Mouse (Mus musculus): Measurements from ENCODE around the gene Spon1.

The Spon1 gene

DNA sequence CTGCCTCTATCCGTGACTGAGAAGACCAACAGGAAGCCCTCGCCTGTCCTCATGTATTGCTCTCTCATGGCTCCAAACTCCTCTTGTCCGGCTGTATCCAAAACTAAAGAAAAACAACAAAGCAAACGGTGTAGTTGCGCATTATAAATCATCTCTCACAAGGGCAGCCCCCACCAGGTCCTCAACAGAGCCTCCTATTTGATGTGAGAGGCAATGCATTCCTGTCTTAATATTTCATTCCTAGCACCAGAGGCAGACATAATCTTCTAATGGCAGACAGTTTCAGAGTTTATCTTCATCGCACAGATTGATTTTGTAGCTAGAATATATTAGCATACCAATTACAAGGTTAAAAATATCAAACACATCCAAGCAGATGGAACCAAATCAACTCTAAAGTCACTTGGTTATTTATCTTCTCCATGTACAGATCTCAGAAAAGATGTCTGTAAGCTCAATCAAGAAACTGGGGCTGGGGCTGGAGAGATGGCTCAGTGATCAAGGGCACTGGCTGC lies 293.2 kb downstream of the Spon1 start:
- no peak for DNase-seq (ENCODE audit: low spot score in 2 of 2)

DNA sequence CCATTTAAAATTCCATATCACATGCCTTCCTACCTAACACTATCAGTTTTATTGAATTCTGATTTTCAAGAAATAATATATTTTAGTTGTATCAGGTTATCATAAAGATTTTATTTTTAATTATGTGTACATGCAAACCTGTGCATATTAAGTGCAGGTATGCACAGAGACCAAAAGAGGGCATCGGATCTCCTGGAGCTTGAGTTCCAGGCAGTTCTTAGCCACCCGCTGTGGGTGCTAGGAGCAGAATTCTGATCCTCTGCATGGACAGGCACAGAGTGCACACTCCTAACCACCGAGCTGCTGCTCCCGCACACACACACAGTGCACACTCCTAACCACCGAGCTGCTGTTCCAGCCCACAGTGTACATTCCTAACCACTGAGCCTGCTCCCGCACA lies 294.6 kb downstream of the Spon1 start:
- DNase-seq (ENCODE audit: low spot score in 2 of 2), result no peak

DNA sequence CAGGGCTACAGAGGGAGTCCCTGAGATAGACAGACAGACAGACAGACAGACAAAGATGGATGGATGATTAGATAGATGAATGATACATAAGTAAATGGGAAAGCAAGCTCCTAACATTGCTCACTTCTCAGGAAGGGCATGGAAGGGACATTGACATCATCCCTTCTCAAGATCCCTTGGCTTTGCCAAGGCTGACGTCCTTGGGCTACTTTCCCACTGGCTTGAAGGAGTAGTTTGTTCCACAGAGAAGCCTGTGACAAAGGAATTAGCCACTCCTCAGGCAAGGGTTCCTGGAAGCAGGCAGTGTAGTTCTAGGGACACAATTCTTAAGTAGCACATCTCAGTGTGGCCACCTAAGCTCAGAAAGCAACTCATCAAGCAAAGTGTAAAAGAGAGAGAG lies 296.7 kb downstream of the Spon1 start:
- no peak for DNase-seq (ENCODE audit: low spot score in 2 of 2)

DNA sequence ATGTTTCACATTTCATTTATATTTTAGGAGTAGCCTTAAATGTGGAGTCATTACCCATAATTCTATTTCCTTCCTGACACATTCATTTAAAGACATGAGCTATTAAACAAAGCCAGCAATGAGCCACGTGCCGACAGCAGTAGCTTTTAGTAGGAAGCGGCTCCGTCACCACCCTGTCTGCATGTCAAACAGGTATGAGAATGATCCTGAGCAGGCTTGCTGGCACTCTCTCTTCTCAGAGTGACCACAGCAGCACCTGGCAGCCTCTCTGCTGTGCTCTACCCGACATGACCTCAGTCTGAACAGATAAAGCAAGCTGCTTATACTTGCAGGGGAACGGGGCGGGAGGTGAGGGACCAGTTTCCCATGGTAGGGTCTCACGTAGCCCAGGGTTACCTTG lies 297.7 kb downstream of the Spon1 start:
- no peak for DNase-seq (ENCODE audit: low spot score in 2 of 2)

DNA sequence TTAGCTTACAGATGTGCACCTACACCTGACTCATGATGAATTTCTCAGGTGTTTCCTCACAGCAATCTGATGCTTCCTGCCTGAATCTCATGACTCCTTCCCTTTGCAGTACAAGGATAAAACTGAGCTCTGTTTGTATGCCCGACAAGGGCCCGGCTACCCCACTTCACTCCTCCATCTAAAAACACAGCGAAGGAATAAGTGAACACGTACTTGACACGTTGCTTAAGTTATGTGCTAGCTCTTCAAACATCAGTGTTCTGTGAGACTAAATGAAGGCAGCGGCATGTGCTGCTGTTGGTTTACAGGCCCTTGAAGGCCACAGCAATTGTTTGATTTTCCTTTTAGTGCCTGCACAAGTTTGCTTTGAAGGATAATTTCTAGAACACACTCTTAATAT lies 298.2 kb downstream of the Spon1 start:
- DNase-seq (ENCODE audit: low spot score in 2 of 2), result no peak

DNA sequence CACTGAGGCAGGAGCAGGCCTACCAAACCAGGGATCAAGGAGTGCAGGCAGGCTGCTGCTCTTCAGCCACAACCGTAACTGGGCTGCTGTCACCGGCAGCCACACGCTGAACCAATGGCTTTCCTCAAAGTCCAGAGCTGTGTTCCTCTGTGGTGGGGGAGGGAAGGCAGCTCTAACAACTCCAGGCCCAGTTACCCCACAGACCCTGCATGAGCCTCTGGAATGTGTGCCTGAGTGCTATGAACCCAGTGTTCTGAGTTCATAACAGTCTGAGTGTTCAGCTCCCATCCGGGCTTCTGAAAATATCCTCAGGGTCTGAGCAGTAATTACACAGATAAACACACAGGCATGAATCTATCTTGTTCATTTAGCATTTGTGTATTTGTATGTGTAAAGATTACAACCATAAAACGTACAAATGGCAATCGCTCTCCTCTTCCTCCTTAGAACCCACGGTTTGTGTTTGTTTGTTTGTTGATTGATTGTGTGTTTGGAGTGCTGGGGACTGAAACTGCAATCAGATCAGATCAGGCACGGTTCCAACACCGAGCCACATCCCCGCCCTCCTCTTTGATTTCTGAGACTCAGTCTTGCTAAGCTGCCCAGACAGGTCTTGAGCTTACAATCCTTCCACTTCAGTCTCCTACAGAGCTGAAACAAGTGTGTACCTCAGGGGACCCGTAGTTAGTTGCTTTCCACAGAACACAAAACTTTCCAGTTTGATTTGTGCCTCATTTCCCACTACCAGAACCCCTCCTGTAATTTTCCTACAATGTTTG lies 299.8 kb downstream of the Spon1 start:
- DNase-seq (ENCODE audit: low spot score in 2 of 2), result no peak

DNA sequence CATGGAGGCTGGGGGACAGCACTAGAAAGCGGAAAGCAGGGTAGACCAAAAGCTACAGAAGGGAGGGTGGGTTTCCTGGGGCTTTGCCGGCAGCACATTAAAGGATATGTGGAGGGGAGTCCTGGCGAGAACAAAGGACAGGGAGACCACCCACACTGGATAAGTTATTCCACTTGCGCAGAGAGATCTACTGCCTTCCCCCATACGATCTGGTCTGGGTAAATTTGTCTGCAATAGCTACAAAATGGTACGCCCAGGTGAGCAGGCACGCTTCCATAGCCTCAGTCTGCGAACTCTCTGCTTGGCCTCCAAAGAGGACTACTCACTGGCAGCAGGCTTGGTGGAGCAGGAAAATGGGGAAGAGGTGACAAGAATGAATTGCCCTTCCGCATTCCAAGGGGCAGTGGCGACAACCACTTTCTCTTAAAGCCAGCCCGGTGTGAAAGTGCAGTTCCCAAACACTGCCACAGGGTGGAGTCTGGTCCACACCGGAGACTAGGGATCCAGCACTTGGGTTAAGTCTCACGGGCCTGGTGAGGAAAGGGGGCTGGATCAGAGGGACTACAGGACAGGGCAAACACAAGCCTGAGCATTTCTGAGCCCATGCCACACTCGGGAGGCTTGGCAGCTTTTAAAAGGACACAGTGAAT lies 300.9 kb downstream of the Spon1 start:
- peak; percentile 53 to 76 for DNase-seq (ENCODE audit: low spot score in 2 of 2)

DNA sequence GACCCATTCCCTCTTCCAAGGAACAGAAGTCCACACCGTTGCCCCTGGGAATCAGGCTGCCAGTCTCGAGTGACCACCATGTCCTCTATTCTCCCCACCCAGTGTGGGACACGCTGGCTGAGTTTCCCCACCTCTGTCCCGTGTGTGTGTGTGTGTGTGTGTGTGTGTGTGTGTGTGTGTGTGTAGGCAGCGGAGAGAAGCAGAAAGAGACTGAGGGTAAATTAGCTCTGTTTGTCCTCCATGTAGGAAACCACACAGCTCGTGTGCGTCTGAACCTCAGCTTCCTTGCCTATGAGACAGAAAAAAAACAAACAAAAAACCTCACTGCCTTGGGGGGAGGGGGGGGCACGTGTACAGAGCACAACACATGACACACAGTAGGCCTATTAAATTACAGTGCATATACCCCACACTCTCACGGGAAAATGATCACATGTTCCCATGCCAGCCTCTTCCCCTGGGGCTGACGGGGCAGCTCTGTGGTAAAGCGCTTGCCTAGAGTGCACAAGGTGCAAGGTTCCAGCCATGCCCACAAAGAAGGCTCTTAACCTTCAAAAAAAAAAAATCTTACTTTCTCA lies 303.2 kb downstream of the Spon1 start:
- no peak for DNase-seq (ENCODE audit: low spot score in 2 of 2)

DNA sequence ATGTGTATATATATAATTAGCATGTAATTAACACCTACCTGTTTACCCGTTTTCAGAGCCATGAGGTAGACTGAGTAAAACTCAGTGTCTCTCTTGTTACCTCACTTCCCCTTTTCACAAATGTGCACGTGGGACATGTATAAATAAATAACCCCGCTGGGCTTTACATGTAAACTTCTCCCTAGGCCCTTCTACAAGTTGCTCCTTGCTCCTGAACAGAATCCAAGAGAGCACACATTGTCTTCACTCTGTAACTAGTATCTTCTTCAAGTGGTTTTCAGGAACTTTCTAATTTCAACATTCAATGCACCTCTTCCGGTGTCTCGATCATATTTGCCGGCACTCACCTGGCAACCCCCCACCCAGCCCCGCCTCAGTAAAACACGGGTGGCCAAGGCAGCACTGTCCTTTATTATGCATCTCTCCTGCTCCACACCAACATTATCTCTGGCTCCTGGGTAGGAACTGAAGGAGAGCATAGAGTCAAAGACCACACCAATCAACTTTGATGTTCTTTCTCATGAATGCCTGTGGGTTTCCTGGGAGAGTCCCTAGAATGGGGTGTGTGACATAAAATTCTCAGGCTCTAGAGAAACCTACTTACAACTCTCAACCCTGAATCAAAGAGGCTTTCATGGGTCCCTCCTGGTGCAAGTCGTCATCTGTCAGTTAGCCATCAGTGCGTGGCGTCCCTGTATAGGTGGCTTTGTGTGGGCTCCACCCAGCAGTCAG lies 304.1 kb downstream of the Spon1 start:
- DNase-seq (ENCODE audit: low spot score in 2 of 2), result no peak

DNA sequence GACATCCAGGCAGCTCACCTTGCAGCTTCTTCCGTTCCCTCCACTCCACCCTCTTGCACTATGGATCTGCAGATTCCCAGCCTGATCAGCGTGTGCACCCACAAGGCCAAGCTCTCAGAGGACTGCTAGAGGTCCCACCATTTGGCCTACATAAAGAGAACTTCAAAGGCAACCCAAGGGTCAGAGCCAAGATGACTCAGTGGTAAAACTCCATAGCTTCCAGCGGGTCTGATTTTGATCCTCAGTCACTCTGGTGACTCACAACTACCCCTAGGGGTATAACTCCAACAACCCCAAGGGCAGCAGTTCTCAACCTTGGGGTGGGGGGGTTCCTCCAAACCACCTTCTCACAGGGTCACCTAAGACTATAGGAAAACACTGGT lies 304.7 kb downstream of the Spon1 start:
- DNase-seq (ENCODE audit: low spot score in 2 of 2), result no peak

DNA sequence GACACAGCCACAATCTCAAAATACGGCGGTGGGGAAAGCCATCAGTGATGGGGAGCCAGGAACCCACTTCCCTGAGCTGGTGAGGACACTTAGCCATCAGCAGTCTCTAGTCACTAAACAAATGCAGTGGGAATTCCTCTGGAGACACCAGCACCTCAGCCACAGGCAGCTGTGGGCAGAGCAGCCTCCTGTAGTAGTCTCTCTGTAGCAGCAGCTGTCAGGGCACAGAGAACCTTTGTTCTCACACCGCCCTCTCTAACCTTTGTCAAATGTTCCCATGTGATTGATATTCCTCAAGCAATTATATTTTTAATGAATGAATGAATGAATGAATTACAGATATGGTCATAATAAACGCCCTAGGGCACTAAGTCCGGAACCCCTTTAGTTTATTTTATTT lies 305.6 kb downstream of the Spon1 start:
- no peak for DNase-seq (ENCODE audit: low spot score in 2 of 2)

DNA sequence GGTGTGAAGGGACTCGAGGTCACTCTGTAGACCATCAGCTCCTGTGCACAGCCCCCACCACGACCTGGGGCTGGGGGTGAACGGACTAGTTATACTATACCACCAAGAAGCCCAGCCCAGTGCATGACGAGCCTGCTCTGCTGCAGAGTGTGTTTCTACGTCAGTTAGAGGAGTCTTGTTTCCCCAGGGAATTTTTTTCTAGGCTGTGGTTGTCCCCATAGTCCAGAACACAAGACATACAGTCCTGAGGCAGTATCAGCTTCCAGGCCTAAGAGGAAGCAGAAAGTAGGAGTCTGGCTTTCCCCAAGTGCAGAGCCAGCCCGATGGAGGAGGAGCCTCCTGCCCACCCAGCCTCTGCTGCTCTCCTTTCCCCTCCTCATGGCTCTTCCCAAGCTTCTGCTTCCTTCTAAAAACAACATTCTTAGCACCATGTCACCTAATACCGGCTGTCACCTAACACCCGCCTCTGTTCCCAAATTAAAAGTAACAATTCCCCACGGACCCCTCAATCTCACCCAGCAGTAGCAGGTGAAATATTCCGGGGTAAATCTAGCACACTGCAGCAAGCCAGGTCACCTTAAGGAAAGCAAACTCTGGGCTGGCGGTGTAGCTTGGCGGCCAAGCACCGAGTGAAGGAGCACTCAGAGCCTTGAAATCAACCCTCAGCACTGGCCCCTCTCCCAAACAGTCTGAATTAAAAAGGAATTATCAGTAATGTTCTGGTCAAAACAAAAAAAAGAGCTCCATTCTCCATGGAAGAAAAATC lies 306.2 kb downstream of the Spon1 start:
- no peak for DNase-seq (ENCODE audit: low spot score in 2 of 2)

DNA sequence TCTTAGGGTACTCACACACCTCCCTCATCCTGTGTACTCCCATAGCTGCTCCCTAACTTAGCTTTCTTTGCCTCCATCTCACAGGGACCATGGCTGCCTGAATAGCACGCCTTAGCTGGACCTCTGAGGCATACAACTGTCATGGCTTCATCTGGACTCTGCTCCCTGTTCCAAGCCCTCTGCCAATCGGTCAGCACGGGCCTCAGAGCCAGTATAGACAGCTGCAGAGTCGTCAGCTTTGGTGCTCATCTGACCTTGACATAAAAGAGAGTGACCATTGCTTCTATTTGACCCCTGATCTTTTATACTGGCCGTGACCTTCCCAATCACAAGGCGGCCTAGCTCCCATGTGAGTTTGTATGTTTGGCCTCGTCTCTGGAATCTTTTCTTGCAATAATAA lies 308.3 kb downstream of the Spon1 start:
- DNase-seq (ENCODE audit: low spot score in 2 of 2), result no peak

DNA sequence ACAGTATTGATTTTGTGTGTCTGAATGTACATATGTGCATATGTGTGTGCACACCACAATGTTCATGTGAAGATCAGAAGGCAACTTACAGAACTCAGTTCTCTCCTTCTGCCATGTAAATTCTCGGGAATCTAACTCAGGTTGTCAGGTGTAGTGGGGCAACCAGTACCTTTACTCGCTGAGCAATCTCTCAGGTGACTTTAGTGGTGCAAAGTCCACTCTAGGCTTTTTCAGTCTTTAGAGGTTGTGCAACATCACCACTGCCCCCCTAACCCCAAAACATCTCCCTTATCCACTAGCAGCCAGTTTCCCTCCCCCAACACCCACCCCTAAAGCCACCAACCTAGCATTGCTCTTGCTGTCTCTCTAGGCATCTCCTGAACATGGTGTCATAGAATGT lies 308.8 kb downstream of the Spon1 start:
- DNase-seq (ENCODE audit: low spot score in 2 of 2), result no peak

DNA sequence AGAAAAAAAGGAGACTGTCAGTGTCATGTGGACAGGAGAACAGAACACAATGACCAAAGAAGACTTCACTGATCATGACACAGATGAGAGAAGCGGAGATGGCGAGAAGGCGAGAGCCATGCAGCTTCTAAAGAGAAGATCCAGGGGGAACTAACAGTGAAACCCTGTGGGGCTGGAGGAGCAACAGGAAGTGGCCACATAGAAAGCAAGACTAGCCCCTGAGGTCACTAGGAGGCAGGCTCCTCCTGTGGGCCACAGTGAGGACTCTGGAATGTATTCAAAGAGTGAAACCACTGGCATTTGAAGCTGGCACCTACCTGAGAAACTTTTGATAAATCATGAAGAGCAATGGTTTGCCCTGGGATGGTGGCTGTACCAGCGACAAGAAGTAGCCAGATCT lies 313.5 kb downstream of the Spon1 start:
- no peak for DNase-seq (ENCODE audit: low spot score in 2 of 2)

DNA sequence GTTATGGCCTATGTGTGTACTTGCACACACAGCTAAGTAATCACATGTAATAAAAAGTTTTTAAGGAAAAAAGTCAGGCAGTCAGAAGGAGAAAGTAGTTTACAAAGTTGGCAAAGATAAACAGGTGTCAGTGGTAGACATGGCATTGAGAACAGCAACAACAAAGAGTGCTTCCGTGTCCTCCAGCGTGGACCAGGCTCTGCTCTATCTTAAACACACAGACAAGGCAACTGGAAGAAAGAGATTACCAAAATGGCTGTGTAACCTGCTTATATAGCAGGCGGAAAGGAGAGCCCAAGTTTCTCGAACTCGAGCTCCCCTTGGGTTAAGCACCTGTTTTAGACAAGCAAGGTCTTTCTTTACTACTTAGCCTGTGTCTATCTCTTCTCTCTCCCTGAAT lies 314.5 kb downstream of the Spon1 start:
- DNase-seq (ENCODE audit: low spot score in 2 of 2), result no peak

DNA sequence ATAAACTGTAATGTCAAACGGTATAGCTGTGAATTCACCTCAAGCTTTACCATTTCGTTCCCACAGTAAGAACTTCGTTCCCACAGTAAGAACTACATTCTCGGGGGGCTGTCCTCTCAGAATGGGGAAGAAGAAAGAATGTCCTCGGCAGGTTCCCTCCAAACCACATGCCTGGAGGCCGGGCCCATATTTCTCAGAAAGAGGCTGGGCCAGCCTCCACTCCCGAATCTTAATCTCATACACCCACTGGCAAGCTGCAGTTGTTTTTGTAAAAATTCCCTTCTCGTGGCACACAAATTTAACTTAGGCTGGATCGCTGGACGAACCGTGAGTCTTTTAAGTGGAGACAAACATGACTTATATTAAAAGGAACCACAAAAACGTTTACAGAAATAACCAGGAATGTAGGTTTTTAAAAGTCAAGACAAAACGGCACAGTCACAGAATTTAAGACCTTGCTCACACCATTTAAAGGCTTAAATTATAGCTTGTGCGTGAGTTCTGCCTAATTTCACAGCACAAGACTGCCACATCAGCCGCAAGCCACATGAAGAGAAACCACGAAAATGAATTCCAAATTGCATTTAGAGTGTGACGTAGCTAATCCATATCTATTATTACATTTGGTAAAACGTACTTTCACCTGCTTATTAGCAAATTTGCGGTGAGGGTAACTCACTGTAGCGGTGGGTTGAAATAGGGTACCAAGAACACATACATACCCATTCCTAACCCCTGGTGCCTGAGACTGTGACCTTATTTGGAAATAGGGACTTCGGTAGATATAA lies 316.0 kb downstream of the Spon1 start:
- DNase-seq (ENCODE audit: low spot score in 2 of 2), result no peak

DNA sequence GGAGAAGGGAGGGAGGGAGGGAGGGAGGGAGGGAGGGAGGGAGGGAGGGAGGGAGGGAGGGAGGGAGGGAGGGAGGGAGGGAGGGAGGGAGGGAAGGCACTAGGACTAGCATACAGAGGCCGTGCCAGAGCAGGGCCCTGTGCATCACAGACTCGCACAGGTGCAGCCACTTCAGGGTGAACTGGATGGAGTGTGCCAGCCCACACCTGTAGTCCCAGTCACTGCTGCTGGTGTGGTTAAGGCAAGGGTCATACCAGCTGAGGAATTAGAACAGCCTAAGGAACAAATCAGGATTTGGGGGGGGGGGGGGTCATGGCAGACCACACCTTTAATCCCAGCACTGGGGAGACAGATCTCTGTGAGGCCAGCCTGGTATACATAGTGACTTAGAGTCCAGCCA lies 317.3 kb downstream of the Spon1 start:
- no peak for DNase-seq (ENCODE audit: low spot score in 2 of 2)

DNA sequence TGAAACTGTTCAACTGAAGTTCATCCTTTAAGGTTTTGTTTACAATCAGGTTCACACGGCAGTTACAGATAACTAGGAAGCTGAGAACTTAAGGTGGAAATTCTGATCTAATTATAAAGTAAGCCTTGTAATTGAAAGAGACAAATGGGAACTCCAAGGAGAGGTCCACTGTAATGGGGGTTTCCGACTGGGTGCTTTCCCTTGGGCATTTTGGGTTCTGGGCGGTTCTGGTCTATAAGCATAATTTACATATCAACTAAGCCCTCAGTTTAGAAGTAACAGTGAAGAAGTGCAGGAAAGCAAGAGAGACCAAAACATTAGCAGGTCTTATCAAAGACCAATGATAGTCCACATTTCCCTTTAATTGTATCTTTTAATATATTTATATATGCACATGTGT lies 318.0 kb downstream of the Spon1 start:
- no peak for DNase-seq (ENCODE audit: low spot score in 2 of 2)

DNA sequence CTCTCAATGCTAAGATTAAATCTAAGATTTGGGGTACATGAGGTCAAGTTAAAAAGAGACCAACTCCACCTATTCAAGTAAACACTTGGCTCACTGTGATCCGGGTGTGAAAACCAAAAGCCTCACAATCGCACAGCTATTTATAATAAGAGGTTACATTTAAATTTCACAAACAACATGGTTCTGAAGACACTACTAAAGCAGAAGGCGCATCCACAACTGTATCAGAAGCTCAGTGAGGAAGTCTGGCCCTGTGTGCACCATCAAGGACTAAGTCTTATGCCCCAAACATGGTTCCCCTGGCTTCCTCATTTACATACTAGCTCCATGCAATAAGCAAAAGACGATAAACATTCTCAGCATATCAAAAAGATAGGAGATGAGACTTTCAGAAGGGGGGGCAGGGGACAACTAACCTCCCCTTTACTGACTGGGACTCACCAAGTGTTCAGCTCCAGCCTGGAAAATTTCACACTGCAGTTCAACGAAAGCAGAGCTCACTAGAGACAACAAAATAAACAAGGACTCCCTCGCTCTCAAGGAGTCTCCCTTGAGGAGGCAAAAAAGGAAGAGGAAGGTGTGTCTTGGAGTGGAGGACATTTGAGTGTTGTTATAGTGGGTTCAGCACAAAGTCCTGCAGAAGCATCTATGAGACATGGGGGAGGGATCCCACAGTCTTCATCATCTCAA lies 320.4 kb downstream of the Spon1 start:
- no peak for DNase-seq (ENCODE audit: low spot score in 2 of 2)

All from spleen, postnatal 14 days (tissue).